Mouse (Mus musculus) heart, adult 2 months (tissue): ENCODE results near the gene Reck.

Source experiments
- CTCF ChIP-seq: fragments of 200-600 bp; IDR thresholded peaks from 2 replicates; pipeline ENCODE4 v1.8.1; 2022; ENCODE audit warnings: antibody characterized with exemption, mild to moderate bottlenecking, moderate library complexity
- EP300 ChIP-seq: fragments of 200-500 bp; IDR thresholded peaks from 2 replicates; pipeline ENCODE4 v1.6.1; 2011; ENCODE audit warnings: low read depth, low read length, control low read depth; ENCODE audit not compliant: insufficient read depth

DNA sequence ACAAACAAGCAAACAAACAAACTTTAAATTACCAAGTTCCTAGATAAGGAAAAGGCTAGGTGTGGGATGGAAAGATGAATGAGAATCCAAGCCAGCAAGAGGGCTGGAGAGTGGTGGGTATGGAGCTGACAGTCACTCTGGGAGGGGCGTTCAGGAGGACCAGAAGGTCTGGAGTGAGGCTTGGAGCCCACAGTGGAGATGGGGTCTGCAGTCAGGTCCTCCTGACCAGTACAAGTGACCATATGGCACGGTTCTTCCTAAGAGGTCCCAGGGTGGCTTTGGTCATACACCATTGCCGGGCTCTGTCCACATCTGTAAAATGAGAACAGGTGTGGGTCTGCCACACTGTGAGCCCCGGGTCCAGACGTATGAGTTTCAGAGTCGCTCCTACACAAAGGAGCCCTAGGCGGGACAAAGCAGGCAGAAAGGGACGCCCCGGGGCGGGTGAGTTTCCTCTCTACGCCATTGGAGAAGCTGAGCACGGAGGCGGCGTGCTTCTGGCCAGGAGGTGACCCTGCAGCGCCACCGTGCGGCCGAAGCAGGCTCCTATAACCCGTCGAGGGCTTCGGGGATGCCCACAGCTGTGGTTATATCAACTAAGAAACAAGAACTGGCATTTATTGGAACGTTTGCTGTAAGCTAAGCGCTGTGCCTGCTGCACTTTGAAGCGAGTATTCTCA lies 106.9 kb downstream of the Reck start:
- TF ChIP-seq EP300 (peak; percentile 80; the same call in 1 of the 2 replicates), CTCF (peak; percentile 98)
